Mouse (Mus musculus) lung, postnatal 10 days (tissue): ENCODE results near the gene Ovca2.

ENCODE experiments used
- DNase-seq: peaks from one replicate; pipeline ENCODE4 v3.0.0; 2021

Ovca2 gene

GRCm38 (mm10) chr11:75152603-75153557, 25.8 kb downstream of the Ovca2 start:
- peak; percentile 83 for DNase-seq

GRCm38 (mm10) chr11:75150346-75150745, 28.3 kb downstream of the Ovca2 start:
- no peak for DNase-seq

GRCm38 (mm10) chr11:75148332-75149035, 30.2 kb downstream of the Ovca2 start:
- peak; percentile 60 for DNase-seq

- peak; percentile 70 for DNase-seq
Measured at GRCm38 (mm10) chr11:75147846-75148168, 30.8 kb downstream of the Ovca2 start.

GRCm38 (mm10) chr11:75147106-75147845, 31.4 kb downstream of the Ovca2 start:
- no peak for DNase-seq

GRCm38 (mm10) chr11:75145841-75146240, 32.8 kb downstream of the Ovca2 start:
- no peak for DNase-seq

GRCm38 (mm10) chr11:75142749-75143148, 35.9 kb downstream of the Ovca2 start:
- no peak for DNase-seq

- no peak for DNase-seq
Measured at GRCm38 (mm10) chr11:75141913-75142312, 36.7 kb downstream of the Ovca2 start.

- no peak for DNase-seq
Measured at GRCm38 (mm10) chr11:75141038-75141437, 37.6 kb downstream of the Ovca2 start.

GRCm38 (mm10) chr11:75140431-75140830, 38.2 kb downstream of the Ovca2 start:
- DNase-seq: peak; percentile 51

- DNase-seq: peak; percentile 94
Measured at GRCm38 (mm10) chr11:75139122-75139963, 39.3 kb downstream of the Ovca2 start.

- DNase-seq: peak; percentile 59
Measured at GRCm38 (mm10) chr11:75136666-75137398, 41.8 kb downstream of the Ovca2 start.

GRCm38 (mm10) chr11:75135358-75135757, 43.3 kb downstream of the Ovca2 start:
- no peak for DNase-seq

- DNase-seq: no peak
Measured at GRCm38 (mm10) chr11:75134485-75135068, 44.1 kb downstream of the Ovca2 start.

GRCm38 (mm10) chr11:75133951-75134350, 44.7 kb downstream of the Ovca2 start:
- DNase-seq: peak; percentile 92

GRCm38 (mm10) chr11:75133391-75133790, 45.2 kb downstream of the Ovca2 start:
- no peak for DNase-seq

GRCm38 (mm10) chr11:75132278-75132677, 46.4 kb downstream of the Ovca2 start:
- peak; percentile 77 for DNase-seq

GRCm38 (mm10) chr11:75131300-75131699, 47.3 kb downstream of the Ovca2 start:
- DNase-seq: no peak

GRCm38 (mm10) chr11:75129481-75129880, 49.2 kb downstream of the Ovca2 start:
- DNase-seq: no peak

GRCm38 (mm10) chr11:75126384-75126783, 52.3 kb downstream of the Ovca2 start:
- no peak for DNase-seq
